In the genomic region with DNA sequence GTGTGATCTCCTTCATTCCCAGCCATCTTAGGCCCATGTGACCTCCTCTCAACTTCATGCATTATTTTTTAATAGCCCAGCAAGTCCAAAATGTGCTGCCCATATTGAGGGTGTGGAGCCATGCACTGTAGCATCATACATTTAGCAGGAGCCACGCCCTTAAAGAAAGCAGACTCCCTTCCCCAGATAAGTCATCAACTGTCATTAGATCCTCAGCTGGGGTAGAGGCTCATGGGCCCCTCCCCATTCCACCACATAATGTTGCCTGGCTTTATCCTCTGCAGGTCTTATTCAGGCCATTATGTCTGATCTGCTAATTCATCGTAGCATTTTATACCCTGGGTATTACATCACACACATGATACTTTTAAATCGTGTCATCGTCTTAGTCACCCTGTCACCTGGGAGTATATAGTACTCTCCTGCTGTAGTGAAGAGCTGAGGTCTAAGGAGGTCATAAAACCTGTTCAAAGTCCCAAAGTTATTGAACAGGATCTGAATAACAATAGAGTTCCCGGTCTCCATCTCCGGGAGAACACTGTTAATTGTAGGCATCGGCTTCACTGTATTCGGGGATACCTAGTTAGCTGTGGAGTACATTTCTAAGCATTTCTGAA, we compare ENCODE assay signal across 23 mouse cellular contexts. TPM values are rescaled to one million over a fixed set of nuclear protein-coding genes. Genes with fewer than 3 reads are reported as not detected.
DNase-seq lines count a peak whose midpoint lies in the region; ATAC-seq lines count a peak whose summit lies in the region.
"Had no signal": no experiment of that assay in that cellular context is flagged by ENCODE, and none has a peak within 500 bp of the region (broad histone marks: within the 10 kb centered on the region; RNA-seq: fewer than 3 reads in every experiment).

No protein-coding gene starts in this region.

- peaks cover 3% of the 10 kb centered on the region; the same call in 1 of the 2 replicates for H3K9me3 ChIP-seq in liver, embryonic 11.5 days (ENCODE audit: control insufficient read depth, low read length)
- H3K9me3 ChIP-seq in intestine, embryonic 16.5 days (ENCODE audit: control insufficient read depth, low read length) = no peaks in the 10 kb centered on the region; the same call in 1 of the 2 replicates
- H3K9me3 ChIP-seq in liver, embryonic 16.5 days (replicated peaks; ENCODE audit: control insufficient read depth, low read length) = no peaks in the 10 kb centered on the region; the same call in 1 of the 2 replicates
- H3K9me3 ChIP-seq: embryonic facial prominence, embryonic 15.5 days had no signal

- no peak for DNase-seq in liver, embryonic 11.5 days (ENCODE audit: low spot score)
- DNase-seq in liver = no peak
- DNase-seq in R1 (ENCODE audit: low read depth, low spot score) = peak; percentile 14
- no peak for DNase-seq in adrenal gland, postnatal 36 days
- no peak for DNase-seq in gastrocnemius, adult 18-20 months (ENCODE audit: low spot score)
- DNase-seq in right cerebral cortex, adult 2 months (ENCODE audit: low spot score in 2 of 2) = no peak
- DNase-seq: adrenal gland, adult 8-10 months; cerebellum, adult 11 months; cerebellum, adult 8-10 months; cerebellum, postnatal 14 days; gastrocnemius, postnatal 10 days; heart, postnatal 4 days had no signal

- no peak overlapping the region for H3K4me2 ChIP-seq in liver, embryonic 11.5 days
- H3K4me2 ChIP-seq in intestine, embryonic 16.5 days (ENCODE audit: low read depth, low read length) = no peak overlapping the region
- no peak overlapping the region for H3K4me2 ChIP-seq in liver, embryonic 16.5 days (ENCODE audit: low read depth, low read length)
- H3K4me2 ChIP-seq: embryonic facial prominence, embryonic 15.5 days; heart, embryonic 13.5 days; hindbrain, embryonic 12.5 days had no signal

- H3K4me1 ChIP-seq in liver, embryonic 11.5 days (replicated peaks; ENCODE audit: control insufficient read depth, insufficient read depth, low read length) = no peaks in the 10 kb centered on the region; the same call in 1 of the 2 replicates
- no peaks in the 10 kb centered on the region for H3K4me1 ChIP-seq in intestine, embryonic 16.5 days (ENCODE audit: control insufficient read depth, insufficient read depth, low read length)
- H3K4me1 ChIP-seq in liver, embryonic 16.5 days (ENCODE audit: control insufficient read depth, low read depth, low read length) = no peaks in the 10 kb centered on the region
- H3K4me1 ChIP-seq: embryonic facial prominence, embryonic 15.5 days; heart, embryonic 13.5 days; hindbrain, embryonic 12.5 days had no signal

- no peaks in the 10 kb centered on the region for H3K36me3 ChIP-seq in liver, embryonic 11.5 days (ENCODE audit: control insufficient read depth, insufficient read depth, low read length)
- H3K36me3 ChIP-seq in intestine, embryonic 16.5 days (ENCODE audit: control insufficient read depth, insufficient read depth, low read length) = no peaks in the 10 kb centered on the region
- H3K36me3 ChIP-seq in liver, embryonic 16.5 days (ENCODE audit: control insufficient read depth, insufficient read depth) = no peaks in the 10 kb centered on the region
- H3K36me3 ChIP-seq: embryonic facial prominence, embryonic 15.5 days; forebrain, embryonic 10.5 days; heart, embryonic 13.5 days; hindbrain, embryonic 12.5 days had no signal

- no peaks in the 10 kb centered on the region for H3K27me3 ChIP-seq in liver, embryonic 11.5 days (replicated peaks; ENCODE audit: control insufficient read depth, insufficient read depth, low read length)
- no peaks in the 10 kb centered on the region for H3K27me3 ChIP-seq in intestine, embryonic 16.5 days (replicated peaks; ENCODE audit: control insufficient read depth, insufficient read depth, low read length)
- no peaks in the 10 kb centered on the region for H3K27me3 ChIP-seq in liver, embryonic 16.5 days (ENCODE audit: control insufficient read depth, insufficient read depth, low read depth, low read length)
- H3K27me3 ChIP-seq: CH12.LX; embryonic facial prominence, embryonic 15.5 days; heart, embryonic 13.5 days; hindbrain, embryonic 12.5 days; Patski had no signal

- ATAC-seq in liver, embryonic 11.5 days (replicated peaks; ENCODE audit: low FRiP score) = peak; percentile 83
- ATAC-seq in intestine, embryonic 16.5 days = peak; percentile 94
- 0 out of 2 replicates have a peak, but pooled peaks have one; percentile 27 for ATAC-seq in liver, embryonic 16.5 days (ENCODE audit: low read depth)
- ATAC-seq: forebrain, embryonic 14.5 days; hindbrain, embryonic 16.5 days; Patski had no signal

- H3K9ac ChIP-seq in liver, embryonic 11.5 days (ENCODE audit: low read depth, low read length) = no peak overlapping the region
- H3K9ac ChIP-seq in intestine, embryonic 16.5 days (ENCODE audit: low read depth, low read length) = no peak overlapping the region
- no peak overlapping the region for H3K9ac ChIP-seq in liver, embryonic 16.5 days (ENCODE audit: low read depth, low read length)
- H3K9ac ChIP-seq: embryonic facial prominence, embryonic 15.5 days; heart, embryonic 13.5 days; hindbrain, embryonic 12.5 days had no signal

- 90% methylated on average over 8 of the region's 8 CpGs for WGBS in liver, embryonic 11.5 days
- WGBS in intestine, embryonic 16.5 days = 75% methylated on average over 8 of the region's 8 CpGs
- 73% methylated on average over 8 of the region's 8 CpGs for WGBS in liver, embryonic 16.5 days (ENCODE audit: insufficient replicate concordance)

- H3K4me3 ChIP-seq in liver, embryonic 11.5 days (ENCODE audit: low read depth, low read length) = no peak overlapping the region
- H3K4me3 ChIP-seq in intestine, embryonic 16.5 days (ENCODE audit: low read length) = no peak overlapping the region
- no peak overlapping the region for H3K4me3 ChIP-seq in liver, embryonic 16.5 days (ENCODE audit: low read depth, low read length)
- H3K4me3 ChIP-seq: embryonic facial prominence, embryonic 15.5 days; erythroblast, embryonic 14.5 days; forebrain, embryonic 10.5 days; heart, embryonic 13.5 days; hindbrain, embryonic 12.5 days had no signal

- H3K27ac ChIP-seq in liver, embryonic 11.5 days (ENCODE audit: low read depth, low read length) = no peak overlapping the region
- no peak overlapping the region for H3K27ac ChIP-seq in intestine, embryonic 16.5 days (ENCODE audit: low read length)
- H3K27ac ChIP-seq in liver, embryonic 16.5 days (ENCODE audit: low read length) = no peak overlapping the region
- H3K27ac ChIP-seq: embryonic facial prominence, embryonic 15.5 days; forebrain, embryonic 10.5 days; heart, embryonic 13.5 days; hindbrain, embryonic 12.5 days had no signal

RNA-seq across cellular contexts. Expression of gene Eps8, which starts 57.1 kb away (rescaled TPM):
- 2.5 and 2.7 TPM in 2 replicates for polyA plus RNA-seq in liver, embryonic 11.5 days (2014; fragmentation: Nextera tagmentation; extraction: Ambion mirVana)
- 102 and 143 TPM in 2 replicates for polyA plus RNA-seq in intestine, embryonic 16.5 days (2015; fragmentation: Nextera tagmentation; extraction: Ambion mirVana)
- polyA plus RNA-seq in liver, embryonic 16.5 days (2015; fragmentation: Nextera tagmentation; extraction: Ambion mirVana) = 2.3 and 3.7 TPM in 2 replicates
- 10 to 100 TPM; 35.6 to 43.2 TPM for total RNA-seq in adrenal gland, postnatal 36 days (2021)
- total RNA-seq in gastrocnemius, adult 18-20 months (2021) = 1 to 10 TPM; 3.7 to 4.8 TPM

Comparison
In these comparisons a context has a peak if more than half of its experiments do, and no peak if none do; other contexts are left out.
1. ATAC-seq: peak in every context shown above with its lines; median percentile 94 in intestine, embryonic 16.5 days; 83 in liver, embryonic 11.5 days; 27 in liver, embryonic 16.5 days.
2. RNA of gene Eps8, which starts 57.1 kb away (polyA plus RNA-seq): 102 to 143 TPM in intestine, embryonic 16.5 days; 2.3 to 3.7 TPM in liver, embryonic 16.5 days and 2.5 to 2.7 TPM in liver, embryonic 11.5 days; every median in the first group is over 10 times any median in the second.